Mouse (Mus musculus): ENCODE measurements around the gene Vmn1r31.

The Vmn1r31 gene

DNA sequence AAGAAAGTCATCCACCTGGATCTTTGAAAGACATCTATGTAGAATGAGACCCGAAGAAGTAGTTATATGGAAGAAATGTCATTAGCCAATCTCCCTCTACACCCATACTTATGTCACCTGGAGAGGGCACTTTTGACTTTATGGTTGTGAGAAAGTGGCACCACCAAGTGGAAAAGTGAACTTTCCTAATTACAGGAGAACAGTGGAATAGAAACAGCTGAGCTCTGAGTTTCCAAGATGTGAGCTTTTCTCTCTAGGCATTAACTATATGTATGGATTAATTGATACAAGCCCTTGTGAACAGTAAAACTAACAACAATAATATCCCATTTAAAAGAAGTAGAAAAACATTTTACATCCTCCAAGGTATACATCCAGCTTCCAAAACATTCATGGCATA is at the start of gene Vmn1r31:
TSS of gene Vmn1r31 (minus strand) at position 101 of the 400 bp plus-strand sequence.
- DNase-seq: no peak

GRCm38 (mm10) chr6:58443285-58443684 is 31.8 kb downstream of the Vmn1r31 start, which contains the start of gene Vmn1r30:
Vmn1r30 (minus strand) TSS chr6:58443385.
- DNase-seq: no peak

All from spleen, adult 18-20 months (tissue).